Mouse (Mus musculus) stomach, embryonic 14.5 days (tissue): ENCODE results near the gene Tssc4. TPM values are rescaled to one million over a fixed set of nuclear protein-coding genes. Genes with fewer than 3 reads are reported as not detected.

Experiments used
- ATAC-seq: fragments of 200-750 bp; cut with Nextera tagmentation; 2 replicates; pipeline ENCODE4 v1.8.0; 2017; ENCODE audit warnings: low read depth, moderate TSS enrichment; ENCODE audit not compliant: insufficient number of reproducible peaks, insufficient read depth, low FRiP score
- H3K27ac ChIP-seq: fragments of 300-500 bp; sonication (generic); 2 replicates; pipeline ENCODE4 v1.5.1; 2014; ENCODE audit warnings: mild to moderate bottlenecking, low read length, moderate library complexity, mixed read lengths
- H3K27me3 ChIP-seq: fragments of 300-500 bp; sonication (generic); 2 replicates; pipeline ENCODE4 v1.6.1; 2014; ENCODE audit warnings: low read length, control low read depth, mixed read lengths; ENCODE audit not compliant: control insufficient read depth, insufficient read depth
- H3K36me3 ChIP-seq: fragments of 300-500 bp; sonication (generic); 2 replicates; pipeline ENCODE4 v1.6.1; 2014; ENCODE audit warnings: mild to moderate bottlenecking, control low read depth, low read length, moderate library complexity, mixed read lengths; ENCODE audit not compliant: control insufficient read depth, insufficient read depth
- H3K4me1 ChIP-seq: fragments of 300-500 bp; sonication (generic); 2 replicates; pipeline ENCODE4 v1.6.1; 2014; ENCODE audit warnings: low read length, control low read depth, mixed read lengths; ENCODE audit not compliant: control insufficient read depth, insufficient read depth
- H3K4me2 ChIP-seq: fragments of 300-500 bp; sonication (generic); replicated peaks from 2 replicates; pipeline ENCODE4 v1.6.1; 2014; ENCODE audit warnings: low read depth, low read length, control low read depth
- H3K4me3 ChIP-seq: fragments of 300-500 bp; sonication (generic); 2 replicates; pipeline ENCODE4 v1.5.1; 2014; ENCODE audit warnings: low read depth, low read length, control low read depth
- H3K9ac ChIP-seq: fragments of 300-500 bp; sonication (generic); replicated peaks from 2 replicates; pipeline ENCODE4 v1.6.1; 2014; ENCODE audit warnings: low read depth, mild to moderate bottlenecking, control low read depth, low read length, moderate library complexity, mixed read lengths
- H3K9me3 ChIP-seq: fragments of 300-500 bp; sonication (generic); 2 replicates; pipeline ENCODE4 v1.6.1; 2016; ENCODE audit warnings: low read depth, low read length, control low read depth; ENCODE audit not compliant: control insufficient read depth
- WGBS: fragments of 180-500 bp; shearing (Covaris S2); extraction: QIAGEN DNeasy Blood & Tissue Kit; methylation state at CpG from one replicate; pipeline ENCODE4 v1.1.7; 2014; 5-methylcytosine and 5-hydroxymethylcytosine counted together
- polyA plus RNA-seq: library from polyadenylated mRNA; unstranded; fragments of >200 nt; fragmentation: Nextera tagmentation; extraction: Ambion mirVana; gene quantifications from 2 replicates; pipeline ENCODE4 v1.2.1, GENCODE M21; 2014

Tssc4 gene
- polyA plus RNA-seq, 1 experiment from 2014 or later, result 61.3 TPM

GRCm38 (mm10) chr7:143114773-143115172 is 45.7 kb downstream of the Tssc4 start:
- Histone ChIP-seq H3K4me3 (no peak overlapping the region), H3K27me3 (no peaks in the 10 kb centered on the region), H3K4me2 (no peak overlapping the region), H3K9me3 (no peaks in the 10 kb centered on the region; the same call in 1 of the 2 replicates), H3K36me3 (no peaks in the 10 kb centered on the region), H3K9ac (no peak overlapping the region), H3K4me1 (peaks cover 3% of the 10 kb centered on the region), H3K27ac (no peak overlapping the region)
- no peak for ATAC-seq

- WGBS, result 83% methylated on average over 5 of the region's 5 CpGs
- H3K4me2 ChIP-seq, result no peak overlapping the region
Observed at GRCm38 (mm10) chr7:143116521-143116920, 47.5 kb downstream of the Tssc4 start.

GRCm38 (mm10) chr7:143119407-143119806 is 50.4 kb downstream of the Tssc4 start:
- Histone ChIP-seq H3K4me1 (peaks cover 18% of the 10 kb centered on the region), H3K36me3 (no peaks in the 10 kb centered on the region), H3K4me2 (no peak overlapping the region), H3K27me3 (no peaks in the 10 kb centered on the region), H3K27ac (peak overlapping the region; percentile 55; the same call in 1 of the 2 replicates), H3K9ac (no peak overlapping the region), H3K4me3 (no peak overlapping the region), H3K9me3 (no peaks in the 10 kb centered on the region; the same call in 1 of the 2 replicates)
- WGBS, result 39% methylated on average over 1 of the region's 1 CpGs
- ATAC-seq, result no peak

More at GRCm38 (mm10) chr7:143116521-143116920, 47.5 kb downstream of the Tssc4 start:
- H3K4me3 ChIP-seq, result no peak overlapping the region
- no peaks in the 10 kb centered on the region for H3K27me3 ChIP-seq
- no peaks in the 10 kb centered on the region; the same call in 1 of the 2 replicates for H3K9me3 ChIP-seq
- H3K36me3 ChIP-seq, result no peaks in the 10 kb centered on the region
- H3K4me1 ChIP-seq, result peaks cover 11% of the 10 kb centered on the region
- H3K27ac ChIP-seq, result no peak overlapping the region
- no peak overlapping the region for H3K9ac ChIP-seq
- ATAC-seq, result no peak

- Histone ChIP-seq H3K9me3 (no peaks in the 10 kb centered on the region; the same call in 1 of the 2 replicates), H3K4me3 (no peak overlapping the region), H3K4me2 (no peak overlapping the region), H3K36me3 (no peaks in the 10 kb centered on the region), H3K27me3 (no peaks in the 10 kb centered on the region), H3K9ac (no peak overlapping the region), H3K4me1 (peaks cover 22% of the 10 kb centered on the region), H3K27ac (peak overlapping the region; percentile 55; the same call in 1 of the 2 replicates)
- no peak for ATAC-seq
- WGBS, result 68% methylated on average over 3 of the region's 3 CpGs
Observed at GRCm38 (mm10) chr7:143119826-143120225, 50.8 kb downstream of the Tssc4 start.

Other genes with a start within 250 kb of the Tssc4 start
- gene Th, start 138.1 kb upstream of the Tssc4 start, polyA plus RNA-seq, result 3.2 and 3.7 TPM in 2 replicates
- 3.9 and 4.6 TPM in 2 replicates for gene Ascl2, start 100.0 kb upstream of the Tssc4 start, polyA plus RNA-seq
- gene Tspan32, start 64.2 kb upstream of the Tssc4 start, polyA plus RNA-seq, result 1.3 and 1.6 TPM in 2 replicates
- gene Cd81, start 16.5 kb upstream of the Tssc4 start, polyA plus RNA-seq, result 705 and 725 TPM in 2 replicates
- 22.5 and 27.0 TPM in 2 replicates for gene Trpm5, start 25.4 kb downstream of the Tssc4 start, polyA plus RNA-seq
- gene Kcnq1, start 37.1 kb downstream of the Tssc4 start, polyA plus RNA-seq, result 4.2 and 6.0 TPM in 2 replicates